Mouse (Mus musculus): ENCODE data around the gene Clcn6.
"Not testable (repeated sequence)": the region's sequence is repeated elsewhere in the genome, so short reads cannot be mapped to it uniquely, and the experiment has no call there.

The Clcn6 gene

DNA sequence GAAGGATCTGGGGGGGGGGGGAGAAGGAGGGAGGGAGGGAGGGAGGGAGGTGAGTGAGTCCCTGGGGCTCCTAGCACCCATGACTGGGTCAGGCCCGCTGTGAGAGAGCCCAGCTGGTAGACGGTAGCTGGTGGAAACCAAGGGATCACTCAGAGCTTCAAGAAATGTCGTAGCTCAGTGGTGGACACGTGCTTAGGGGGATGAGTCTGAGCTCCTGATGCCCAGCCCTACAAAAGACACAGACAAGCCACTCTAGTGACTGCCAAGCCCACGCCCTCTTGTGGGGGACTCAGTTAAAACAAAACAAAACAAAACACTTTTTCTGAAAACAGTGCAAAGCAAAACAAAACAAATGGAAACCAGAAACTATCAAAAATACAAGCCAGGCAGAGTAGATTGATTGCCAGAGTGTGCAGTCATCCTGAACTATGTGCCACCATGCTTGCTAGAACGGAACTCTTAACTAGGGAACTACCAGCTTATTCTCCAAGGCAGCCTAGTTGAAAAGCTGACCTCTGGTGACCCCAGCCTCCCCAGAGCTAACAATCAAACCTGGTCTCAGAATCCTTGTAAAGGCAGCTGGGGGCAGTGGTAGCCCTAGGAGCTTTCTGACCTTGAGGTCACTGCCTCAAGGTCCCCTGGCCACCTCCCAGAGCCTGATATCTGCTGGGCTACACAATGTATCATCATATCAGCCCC, 27.2 kb upstream of the Clcn6 start:
- no peak for DNase-seq (ENCODE audit: low read depth, low spot score)

DNA sequence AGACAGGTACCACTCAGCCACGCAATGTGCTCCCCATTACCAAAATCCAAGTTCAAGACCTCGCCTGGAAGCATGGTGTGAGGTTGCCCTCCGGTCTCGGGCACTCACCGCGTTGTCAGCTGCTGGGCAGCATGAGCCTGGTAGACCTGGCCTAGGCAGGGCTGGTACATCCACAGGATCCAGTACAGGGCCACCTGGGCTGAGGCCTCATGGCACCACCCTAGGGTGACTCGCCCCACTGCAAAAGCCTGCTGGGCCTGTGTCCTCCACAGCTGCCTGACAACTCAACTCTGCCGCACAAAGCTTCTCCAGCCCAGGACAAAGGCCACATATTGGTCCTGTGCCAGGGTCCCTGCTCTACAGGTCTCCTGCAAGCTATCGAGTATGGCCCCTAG, 22.5 kb upstream of the Clcn6 start:
- DNase-seq (ENCODE audit: low read depth, low spot score), result no peak

DNA sequence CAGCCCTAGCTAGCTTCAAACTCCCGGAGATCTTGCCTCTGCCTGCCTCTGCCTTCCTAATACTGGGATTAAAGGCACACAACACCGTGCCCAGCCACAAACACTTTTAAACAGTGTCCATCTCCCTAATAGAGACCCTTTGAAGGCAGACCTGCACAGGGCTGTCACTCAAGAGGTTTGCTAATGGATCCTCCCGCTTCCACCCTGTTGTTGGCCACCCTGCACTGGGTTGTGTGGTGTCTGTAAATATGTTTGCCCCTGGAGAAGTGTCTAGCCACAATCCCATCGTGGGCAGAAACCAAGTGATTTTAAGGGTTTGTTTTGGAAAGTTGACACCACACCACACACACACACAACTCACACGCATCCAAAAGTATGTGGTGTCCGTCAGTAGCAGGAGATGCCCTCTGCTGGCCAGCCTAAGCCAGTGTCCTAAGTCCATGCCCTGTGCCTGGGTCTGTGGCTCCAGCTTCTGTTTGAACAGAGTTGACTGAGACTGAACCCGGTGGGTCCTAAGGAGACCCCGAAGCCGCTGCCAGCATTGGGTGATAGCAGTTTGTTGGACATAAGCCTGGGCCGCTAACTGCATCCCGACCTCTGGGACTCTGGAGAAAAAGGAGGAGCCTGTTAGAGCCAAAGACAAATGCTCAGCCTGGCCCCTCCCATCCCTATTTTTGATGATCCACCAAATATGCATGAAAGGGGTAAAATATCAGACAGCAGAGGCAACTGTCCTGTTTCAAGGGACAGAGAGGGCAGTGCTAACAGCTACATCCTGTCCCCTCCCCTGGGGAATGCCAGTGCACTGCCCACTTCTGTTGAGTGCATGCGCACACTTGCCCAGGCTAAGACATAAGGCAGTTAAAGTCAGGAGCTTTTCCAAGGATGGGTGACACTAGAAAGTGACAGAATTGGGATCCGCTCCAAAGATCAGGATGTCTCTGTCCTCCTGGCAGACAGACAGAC, 21.8 kb upstream of the Clcn6 start:
- DNase-seq (ENCODE audit: low read depth, low spot score), result no peak

DNA sequence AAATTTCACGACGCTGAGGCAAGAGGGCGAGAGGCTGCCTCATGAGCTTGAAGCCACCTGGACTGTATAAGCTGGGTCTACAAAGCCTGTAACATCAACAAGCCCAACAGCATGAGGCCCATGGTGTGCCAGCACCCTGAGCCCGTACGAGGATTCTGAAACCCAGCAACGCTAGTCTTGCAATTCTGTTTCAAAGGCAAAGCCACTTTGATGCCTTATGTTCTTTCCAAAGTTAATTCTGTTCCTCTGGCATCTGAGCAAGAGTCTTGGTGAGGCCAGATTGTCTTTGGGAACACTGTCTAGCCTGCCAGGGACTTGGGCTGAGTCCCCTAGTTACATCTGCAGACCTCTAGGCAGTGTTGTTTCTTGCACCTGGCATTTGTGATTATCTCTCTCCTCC, 20.4 kb upstream of the Clcn6 start:
- no peak for DNase-seq (ENCODE audit: low read depth, low spot score)

DNA sequence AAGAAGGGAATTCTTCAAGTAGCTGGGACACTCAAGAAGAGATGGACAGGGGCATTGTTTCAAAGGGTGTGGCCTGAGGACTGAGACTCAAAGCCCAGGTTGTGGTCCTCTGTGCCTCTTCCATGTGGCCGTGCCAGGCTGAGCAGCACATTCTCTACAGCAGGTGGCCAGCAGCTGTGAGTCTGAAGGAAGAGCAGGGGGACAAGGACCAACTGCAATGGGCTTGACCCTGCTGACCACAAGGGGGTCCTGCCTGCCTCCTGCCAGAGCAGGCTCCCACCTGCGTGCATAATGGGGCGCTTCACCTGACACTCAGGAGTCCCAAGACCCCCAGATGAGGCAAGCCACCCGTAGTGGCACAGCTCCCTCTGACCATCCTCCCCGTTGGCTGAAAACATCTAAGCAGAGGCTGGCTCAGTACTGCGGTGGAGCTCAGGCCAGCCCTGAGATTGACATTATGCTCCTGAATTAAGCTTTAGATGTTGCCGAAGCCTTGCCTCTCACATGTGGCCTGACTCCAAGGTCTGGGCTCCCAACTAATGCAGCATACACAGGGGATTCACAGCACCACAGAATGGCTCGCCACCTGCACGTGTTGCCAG, 19.7 kb upstream of the Clcn6 start:
- no peak for DNase-seq (ENCODE audit: low read depth, low spot score)

DNA sequence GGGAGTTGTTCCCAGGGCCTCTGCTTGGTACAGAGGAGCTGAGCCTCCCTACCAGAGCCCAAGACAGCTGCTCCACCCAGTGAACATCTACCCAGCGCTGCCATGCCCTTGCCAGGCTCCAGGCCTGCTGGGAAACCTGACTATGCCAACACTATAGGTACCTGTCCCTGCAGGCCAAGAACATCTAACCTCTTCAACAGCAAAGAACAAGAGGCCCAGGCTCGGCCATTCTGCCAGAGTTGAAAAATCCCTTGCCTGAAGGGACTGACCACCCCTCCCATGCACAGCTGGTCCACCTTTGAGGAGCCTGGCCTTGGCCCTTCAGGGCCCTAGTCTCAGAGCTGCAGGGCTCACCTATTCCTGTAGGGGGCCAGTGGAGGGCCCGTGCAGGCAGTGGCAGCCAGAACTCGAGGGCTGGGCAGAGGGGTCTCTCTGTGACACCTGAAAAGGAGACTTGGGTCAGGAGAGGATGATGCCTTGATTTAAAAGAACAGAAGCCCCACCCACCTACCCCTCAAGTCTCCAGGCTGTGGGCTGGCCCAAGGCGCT, 19.1 kb upstream of the Clcn6 start:
- no peak for DNase-seq (ENCODE audit: low read depth, low spot score)

DNA sequence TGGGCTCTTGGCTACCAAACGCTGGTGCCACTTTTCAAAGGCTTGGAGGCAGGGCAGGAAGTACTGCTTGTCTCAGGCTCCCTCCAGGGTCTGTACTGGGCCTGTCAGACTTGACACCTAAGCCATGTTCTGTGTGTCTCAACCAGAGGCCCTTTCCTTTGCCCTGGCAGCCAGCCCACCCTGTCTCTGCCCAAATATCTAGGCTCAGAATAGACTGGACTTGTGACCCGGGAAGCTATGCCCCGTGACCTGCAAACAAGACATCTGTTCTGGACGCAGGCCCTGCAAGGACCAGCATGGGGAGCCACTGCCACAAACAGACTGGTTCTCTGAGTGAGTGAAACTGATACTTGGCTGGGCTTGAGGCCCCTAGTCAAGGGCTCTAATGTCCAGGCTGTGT, 18.2 kb upstream of the Clcn6 start:
- peak; percentile 96 for DNase-seq (ENCODE audit: low read depth, low spot score)

DNA sequence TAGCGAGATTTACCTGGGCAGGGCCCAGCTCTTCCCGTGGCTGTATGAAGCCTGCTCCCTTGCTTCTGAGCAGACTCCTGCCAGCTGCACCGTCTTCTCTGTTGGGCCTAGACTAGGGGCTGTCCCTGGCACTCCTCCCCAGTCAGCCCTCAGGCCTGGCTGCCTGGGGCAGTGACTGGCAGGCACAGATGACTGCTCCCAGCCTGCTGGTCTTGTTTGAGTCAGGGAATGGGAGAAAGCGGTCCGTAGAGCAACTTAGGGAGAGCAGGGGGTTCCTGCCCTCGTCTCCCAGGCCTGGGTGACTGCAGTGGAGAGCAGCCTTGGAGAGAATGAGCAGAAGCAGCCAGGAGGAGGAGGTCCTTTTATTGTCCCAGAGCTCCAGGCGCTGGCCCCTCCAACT, 17.6 kb upstream of the Clcn6 start:
- DNase-seq (ENCODE audit: low read depth, low spot score), result peak; percentile 50

DNA sequence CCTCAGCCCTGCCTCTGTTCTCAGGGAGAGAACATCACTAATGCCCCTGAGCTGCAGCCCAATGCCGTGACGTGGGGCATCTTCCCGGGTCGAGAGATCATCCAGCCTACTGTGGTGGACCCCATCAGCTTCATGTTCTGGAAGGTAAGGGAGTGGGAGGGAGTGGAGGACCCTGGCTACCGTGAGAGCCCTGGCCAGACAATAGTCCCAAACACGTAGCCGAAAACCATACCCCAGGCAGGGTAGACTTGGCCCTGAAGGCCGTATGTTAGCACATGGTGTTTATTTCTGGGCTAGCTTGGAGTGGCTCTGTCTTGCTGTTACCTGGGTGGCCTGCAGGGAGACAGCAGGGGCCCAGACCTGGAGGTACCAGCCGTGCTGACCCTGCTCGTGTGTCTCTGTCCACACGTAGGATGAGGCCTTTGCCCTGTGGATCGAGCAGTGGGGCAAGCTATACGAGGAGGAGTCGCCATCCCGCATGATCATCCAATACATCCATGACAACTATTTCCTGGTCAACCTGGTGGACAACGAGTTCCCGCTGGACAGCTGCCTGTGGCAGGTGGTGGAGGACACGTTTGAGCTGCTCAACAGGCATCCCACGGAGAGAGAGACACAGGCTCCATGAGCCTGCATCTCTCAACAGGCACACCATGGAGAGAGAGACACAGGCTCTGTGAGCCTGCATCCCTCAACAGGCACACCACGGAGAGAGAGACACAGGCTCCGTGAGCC, 16.5 kb upstream of the Clcn6 start:
- DNase-seq (ENCODE audit: low read depth, low spot score), result no peak

DNA sequence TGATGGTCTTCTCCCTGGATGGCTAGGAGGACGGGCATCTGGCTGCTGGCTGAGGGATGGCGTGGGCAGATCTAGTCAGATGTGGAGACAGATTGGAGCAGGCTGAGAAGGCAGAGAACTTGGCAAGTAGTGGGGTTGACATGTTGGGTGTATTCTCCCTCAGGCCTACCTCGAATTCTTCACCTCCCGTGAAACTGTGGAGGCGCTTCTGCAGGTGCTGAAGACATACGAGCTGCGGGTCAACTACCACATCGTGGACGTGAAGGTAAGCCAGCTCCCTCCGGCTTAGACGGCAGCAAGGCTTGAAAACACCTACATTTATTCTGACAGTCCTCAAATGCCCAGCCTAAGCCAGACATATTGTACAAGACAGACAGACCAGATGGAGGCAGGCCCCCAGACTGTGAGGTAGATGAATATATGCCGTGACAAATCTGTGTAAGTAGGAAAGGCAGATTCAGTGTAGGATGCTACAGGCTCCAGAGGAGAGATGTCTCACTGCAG, 14.8 kb upstream of the Clcn6 start:
- DNase-seq (ENCODE audit: low read depth, low spot score), result no peak

DNA sequence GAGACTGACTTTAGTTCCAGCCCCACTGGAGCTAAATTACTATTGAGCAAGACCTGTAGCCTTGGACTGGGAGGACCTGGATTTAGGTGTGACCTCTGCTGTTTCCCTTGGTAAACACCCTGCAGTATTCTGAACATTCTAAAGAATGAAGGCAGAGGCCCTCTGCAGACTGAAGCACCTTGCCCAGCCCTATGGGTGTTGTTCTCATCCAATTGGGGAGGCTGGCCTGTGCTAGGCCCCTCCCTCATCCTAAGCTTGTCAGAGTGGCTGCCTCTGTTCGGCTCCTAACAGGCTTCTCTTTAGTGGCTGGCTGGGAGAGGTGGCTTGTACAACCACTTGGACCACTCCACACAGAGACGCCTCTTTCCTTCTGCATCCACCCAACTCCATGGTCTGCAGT, 14.4 kb upstream of the Clcn6 start:
- DNase-seq (ENCODE audit: low read depth, low spot score), result no peak

DNA sequence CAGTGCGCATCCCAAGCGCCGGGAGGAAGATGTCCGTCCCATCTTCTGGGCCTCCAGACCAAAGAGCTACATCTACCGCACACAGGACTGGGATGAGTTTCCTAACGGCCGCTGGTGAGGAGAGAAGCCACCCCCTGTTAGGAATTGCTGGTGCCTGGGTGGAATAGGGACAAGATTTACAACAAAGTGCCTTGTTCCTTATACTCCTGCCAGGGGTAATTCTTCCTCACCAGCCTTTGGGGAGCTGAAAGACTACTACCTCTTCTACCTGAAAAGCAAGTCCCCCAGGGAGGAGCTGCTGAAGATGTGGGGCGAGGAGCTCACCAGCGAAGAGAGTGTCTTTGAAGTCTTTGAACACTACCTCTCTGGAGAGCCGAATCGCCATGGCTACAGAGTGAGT, 13.3 kb upstream of the Clcn6 start:
- no peak for DNase-seq (ENCODE audit: low read depth, low spot score)

DNA sequence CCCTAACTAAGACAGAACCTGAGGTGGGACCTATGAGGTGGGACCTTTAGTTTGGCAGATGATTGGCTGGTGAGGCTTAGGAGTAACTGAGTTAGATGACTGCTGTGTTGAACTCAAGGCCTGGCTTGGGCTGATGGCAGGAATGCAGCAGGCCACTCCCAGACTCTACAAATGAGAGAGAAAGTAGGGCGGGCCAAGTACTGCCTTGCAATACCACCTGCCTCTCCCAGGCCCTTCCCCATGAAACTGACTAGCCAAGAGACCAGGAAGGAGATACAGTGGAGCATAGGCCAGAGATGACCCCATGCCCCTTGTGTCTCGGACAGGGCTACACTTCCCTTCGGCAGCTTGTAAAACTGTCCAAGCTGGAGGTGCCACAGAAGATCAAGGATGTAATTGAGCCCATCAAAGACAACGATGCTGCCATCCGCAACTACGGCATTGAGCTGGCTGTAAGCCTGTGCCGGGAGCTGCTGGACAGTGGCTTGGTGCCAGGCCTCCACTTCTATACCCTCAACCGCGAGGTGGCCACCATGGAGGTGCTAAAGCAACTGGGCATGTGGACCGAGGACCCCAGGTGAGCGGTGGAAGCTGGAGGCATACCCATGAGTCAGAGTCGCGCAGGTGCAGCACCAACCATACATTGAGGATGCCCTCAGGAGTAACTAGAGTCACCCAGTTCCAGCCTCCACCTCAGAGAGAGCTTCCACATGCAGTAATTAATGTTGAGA, 12.6 kb upstream of the Clcn6 start:
- no peak for DNase-seq (ENCODE audit: low read depth, low spot score)

DNA sequence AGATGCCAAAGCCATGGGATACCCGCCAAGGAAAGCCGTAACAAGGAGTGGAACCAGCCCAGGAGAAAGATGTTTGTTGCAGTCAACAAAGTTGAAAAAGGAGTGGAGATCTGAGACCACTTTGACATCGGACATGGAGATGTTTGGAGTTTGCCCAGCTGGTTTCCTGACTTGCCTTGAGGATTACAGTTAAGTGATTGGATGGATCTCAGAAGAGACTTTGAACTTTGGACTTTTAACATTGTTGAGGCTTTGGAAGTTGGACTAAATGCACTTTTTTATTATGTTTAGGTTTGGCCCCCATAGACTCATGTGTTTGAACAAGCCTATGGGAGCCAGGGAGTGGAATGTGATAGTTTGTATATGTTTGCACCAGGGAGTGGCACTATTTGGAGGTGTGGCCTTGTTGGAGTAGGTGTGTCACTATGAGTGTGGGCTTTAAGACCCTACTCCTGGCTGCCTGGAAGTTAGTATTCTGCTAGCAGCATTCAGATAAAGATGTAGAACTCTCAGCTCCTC, 11.8 kb upstream of the Clcn6 start:
- DNase-seq (ENCODE audit: low read depth, low spot score), result not testable (repeated sequence)

DNA sequence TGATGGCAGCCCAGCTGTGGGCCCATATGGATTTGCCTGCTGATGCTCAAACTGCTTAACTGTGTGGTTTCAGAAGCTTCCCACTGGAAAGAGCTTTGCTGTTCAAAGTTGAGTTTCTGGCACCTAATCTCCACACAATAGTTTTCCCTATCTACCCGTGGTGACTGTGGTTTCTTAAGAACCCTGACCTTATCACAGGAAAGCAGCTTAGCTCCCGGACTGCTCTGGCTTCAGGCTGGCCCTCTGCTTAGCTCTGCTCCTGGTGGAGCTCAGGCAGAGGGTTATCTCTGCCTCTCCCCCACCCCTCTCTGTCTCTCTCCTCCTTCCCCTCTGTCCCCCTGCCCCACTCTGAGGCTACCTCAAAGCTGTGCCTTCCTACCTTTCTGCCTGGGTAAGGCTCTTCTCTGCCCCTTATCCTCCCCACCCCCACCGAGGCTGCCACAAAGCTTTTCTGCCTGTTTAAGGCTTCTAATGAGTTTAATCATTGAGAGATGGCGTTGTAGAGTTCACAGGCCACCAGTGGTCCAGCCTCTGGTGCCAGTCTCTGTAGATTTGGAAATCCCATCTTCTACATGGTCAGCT, 7.9 kb upstream of the Clcn6 start:
- no peak for DNase-seq (ENCODE audit: low read depth, low spot score)

DNA sequence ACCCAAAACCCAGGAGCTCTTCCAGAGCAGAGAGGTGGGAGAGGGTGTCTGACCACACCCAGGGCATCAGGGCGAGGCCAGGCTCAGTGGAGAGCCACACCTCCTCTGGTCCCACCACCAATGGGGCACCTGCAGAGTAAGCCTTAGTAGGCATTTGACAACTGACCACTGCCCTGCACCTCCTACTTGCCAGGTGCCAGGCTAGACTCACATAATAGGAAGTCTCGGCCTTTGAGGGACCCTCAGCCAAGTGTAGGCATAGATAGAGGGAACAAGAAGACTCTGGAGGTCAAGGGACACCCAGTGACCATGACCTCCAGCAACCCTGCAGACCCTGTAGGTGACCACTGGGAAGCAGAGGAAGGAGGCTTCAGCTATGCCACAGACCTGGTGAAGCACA, 5.5 kb upstream of the Clcn6 start:
- DNase-seq (ENCODE audit: low read depth, low spot score), result no peak

DNA sequence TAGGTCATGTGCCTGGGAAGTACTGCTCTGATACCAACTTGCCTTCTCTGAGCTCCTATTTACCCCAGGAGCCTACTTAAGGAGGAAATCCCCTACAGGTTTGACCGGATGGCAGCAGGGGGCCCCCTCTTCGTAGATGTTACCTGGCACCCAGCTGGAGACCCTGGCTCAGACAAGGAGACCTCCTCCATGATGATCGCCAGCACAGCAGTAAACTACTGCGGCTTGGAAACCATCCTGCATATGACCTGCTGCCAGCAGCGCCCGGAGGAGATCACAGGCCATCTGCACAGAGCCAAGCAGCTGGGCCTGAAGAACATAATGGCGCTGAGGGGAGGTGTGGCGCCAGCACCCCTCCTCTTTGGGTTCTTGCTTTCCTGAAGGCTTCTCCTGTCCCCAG, 4.7 kb upstream of the Clcn6 start:
- not testable (repeated sequence) for DNase-seq (ENCODE audit: low read depth, low spot score)

DNA sequence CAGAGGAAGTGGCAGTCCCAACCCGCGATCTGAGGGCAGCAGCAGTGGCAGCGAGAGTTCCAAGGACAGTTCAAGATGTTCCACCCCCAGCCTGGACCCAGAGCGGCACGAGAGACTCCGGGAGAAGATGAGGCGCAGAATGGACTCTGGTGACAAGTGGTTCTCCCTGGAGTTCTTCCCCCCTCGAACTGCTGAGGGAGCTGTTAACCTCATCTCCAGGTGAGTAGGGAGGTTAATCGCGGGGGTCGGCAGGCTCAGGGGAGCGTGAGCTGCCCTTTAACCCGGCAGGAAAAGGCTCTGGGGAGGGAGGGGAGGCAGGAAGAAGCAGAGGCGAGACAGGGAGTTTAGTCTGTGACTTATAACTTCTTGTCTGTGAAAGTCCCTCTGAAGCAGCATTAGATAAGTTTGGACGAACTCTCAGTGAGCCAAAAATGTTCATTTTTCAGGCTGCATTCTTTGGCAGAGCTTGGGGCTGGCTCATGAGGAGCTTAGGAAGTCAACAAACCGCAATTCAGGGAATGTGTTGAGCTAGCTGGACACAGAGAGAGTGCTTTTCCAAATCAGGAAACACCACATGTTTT, 3.1 kb upstream of the Clcn6 start:
- DNase-seq (ENCODE audit: low read depth, low spot score), result no peak

DNA sequence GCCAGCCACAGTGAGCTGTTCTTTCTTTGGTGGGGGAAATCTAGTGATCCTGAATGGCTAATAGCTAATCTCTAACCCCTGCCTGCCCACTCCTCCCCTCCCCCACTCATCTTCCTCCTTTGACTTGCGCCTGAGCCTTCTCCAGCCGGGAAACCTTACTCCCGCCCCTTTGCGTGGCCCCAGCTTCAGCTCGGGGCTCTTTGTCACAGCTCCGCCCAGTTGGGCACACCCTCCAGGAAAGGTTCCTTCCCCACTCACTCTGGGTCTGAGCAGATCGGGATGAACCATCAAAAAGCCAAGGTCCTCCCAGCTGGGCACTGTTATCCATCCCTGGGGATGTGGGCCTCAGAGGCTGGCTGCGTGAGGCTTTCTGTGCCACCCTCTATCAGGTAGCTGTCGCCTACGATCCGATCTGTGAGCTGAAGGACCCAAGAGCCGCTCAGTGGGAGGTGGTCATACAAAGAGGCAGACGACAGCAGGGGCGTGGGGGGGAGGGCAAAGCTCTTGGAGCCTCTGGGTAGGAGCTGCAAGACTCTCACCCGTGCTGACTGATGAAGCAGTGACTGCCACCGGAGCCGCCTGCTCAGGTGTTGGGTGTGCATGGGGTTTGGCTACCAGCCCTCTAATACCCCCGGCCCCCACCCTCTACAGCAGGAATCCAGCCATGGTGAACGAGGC, 2.5 kb upstream of the Clcn6 start:
- DNase-seq (ENCODE audit: low read depth, low spot score), result peak; percentile 59
